Mouse (Mus musculus) small intestine, adult 2 months (tissue): ENCODE results near the gene A130010J15Rik.

ENCODE experiments used
- CTCF ChIP-seq: fragments of 200-500 bp; IDR thresholded peaks from 2 replicates; pipeline ENCODE4 v1.5.1; 2012; ENCODE audit warnings: low read depth, mild to moderate bottlenecking, control low read depth, inconsistent platforms, low read length, moderate library complexity, mixed read lengths; ENCODE audit not compliant: insufficient replicate concordance, insufficient read length; ENCODE audit errors: extremely low read depth
- POLR2A ChIP-seq: fragments of 200-500 bp; IDR thresholded peaks from 2 replicates; pipeline ENCODE4 v1.6.1; 2012; ENCODE audit warnings: low read depth, mild to moderate bottlenecking, control low read depth, inconsistent platforms, low read length, moderate library complexity

DNA sequence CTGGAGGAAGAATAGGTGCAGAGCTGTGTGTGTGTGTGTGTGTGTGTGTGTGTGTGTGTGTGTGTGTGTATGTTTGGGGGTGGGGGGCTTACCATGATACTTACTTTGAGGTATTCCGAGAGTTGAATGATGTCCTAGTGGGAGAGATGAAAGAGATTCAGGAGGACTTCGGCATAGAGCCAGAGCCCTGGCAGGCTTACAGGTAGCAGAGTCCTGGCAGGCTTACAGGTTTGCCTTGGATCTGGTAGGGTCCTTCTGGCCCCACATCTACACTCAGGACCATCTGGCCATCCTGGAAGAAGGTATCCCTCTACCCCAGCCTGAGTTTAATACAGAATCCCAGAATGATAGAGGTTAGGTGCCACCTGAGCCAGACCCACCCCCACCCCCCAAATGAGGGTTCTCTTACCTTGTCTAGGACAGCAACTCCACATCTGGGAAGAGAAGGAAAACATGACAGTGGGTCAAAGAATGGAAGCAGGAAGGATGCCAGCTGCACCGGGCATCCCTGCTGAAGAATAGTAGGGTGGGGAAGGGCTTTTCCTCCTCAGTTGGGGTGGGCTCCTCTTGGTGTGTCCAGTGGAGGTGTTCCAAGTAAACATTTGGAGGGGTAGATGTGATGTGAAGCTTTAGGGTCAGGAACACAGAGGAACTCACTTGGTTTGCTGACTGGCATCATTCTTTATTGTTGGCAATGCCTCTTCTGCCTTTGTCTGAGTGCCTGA lies 26.7 kb downstream of the A130010J15Rik start:
- TF ChIP-seq CTCF (no peak), POLR2A (no peak)
